Mouse (Mus musculus): ENCODE measurements around the gene Cdc42.

Cdc42 gene

DNA sequence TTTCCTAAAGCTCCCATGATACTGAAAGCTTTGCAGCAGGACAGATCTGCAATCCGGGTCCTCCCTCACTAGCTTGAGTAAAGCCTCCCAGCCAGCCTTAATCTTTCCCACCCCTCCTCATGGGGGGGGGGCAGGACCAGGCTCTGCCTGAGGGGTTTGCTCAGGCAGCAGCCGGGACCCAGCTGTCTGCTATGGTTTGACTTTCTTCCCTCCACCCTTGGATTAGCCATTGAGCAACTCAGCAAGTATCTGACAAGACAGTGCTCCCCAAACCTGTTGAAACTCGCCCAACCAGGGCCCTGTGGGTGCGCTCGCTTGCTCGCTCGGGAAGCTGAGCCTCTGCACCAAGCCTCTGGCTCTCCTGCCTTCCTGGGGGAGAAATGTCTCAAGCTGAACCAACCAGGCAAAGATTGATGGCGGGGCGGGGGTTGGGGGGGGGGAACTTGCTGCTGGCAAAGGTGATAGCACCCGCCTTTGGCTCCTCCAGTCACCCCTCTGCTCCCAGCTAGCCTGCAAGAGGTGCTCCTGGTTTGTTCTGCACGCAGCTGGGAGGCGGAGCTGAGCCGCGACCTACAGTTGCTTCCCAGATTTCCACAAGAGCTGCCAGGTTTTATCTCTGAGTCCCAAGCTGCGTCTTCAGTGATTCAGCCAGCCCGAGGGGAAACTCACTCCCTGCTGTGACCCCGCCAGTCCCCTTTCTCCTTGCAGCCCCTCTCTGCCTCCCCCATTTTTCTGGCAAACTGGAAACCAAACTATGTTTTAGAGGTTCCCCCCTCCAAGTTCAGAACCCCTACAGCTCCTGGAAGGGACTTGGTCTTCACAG, 74.7 kb downstream of the Cdc42 start:
- DNase-seq, result no peak

DNA sequence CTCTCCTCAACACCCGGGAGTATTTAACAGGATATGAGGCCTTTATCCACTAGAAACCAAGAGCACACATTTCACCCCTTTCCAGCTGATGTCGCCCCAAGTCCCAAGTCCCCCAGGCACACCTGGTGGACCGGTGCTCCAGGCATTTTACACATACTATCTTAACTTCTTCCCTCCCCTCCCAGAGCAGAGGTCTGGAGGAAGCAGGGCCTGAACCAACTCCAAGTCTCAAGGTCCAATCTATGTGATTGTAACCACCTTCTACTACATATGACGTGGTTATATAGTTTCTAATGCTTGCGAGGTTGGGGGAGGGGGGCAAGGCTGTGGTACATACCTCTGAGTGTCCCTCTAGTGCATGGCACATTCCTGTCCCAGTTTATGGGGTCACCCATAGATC, 75.4 kb downstream of the Cdc42 start:
- DNase-seq, result no peak

DNA sequence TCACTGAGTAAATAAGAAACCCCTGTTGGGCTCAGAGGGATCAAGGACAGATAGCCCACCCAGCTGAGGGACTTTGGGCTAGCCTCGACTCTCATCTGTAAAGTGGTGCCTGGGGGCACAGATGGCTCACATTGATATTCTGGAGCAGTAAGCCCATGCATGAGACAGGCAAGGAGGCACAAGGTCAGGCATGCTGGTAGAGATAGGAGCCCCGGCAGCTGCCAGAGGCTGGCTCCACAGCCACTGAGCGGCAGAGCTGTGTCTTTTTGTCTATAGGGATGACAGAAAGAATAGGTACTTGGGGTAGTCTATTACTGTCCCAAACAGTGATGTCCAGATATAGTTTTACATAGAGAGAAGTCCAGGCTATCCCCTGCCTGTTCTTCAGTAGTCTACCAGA, 76.2 kb downstream of the Cdc42 start:
- no peak for DNase-seq

DNA sequence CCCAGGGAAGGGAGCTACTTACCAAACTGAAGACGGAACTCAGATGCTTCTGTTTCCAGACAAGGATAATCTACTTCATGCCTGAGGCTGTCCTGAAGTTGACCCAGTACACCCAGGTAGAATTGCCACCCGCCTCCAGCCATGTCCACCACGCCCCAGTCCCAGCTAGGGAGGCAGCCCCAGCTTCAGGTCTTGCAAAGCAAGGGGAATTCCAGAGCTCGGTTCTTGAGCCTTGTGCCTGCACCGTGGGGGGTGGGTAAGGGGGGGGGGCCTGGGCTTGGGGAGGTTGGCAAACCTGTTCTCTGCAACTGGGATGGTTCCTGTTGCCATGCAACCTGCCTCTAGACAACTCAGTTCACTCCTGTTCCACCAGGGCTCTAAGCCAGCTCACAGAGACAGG, 78.2 kb downstream of the Cdc42 start:
- DNase-seq, result no peak

DNA sequence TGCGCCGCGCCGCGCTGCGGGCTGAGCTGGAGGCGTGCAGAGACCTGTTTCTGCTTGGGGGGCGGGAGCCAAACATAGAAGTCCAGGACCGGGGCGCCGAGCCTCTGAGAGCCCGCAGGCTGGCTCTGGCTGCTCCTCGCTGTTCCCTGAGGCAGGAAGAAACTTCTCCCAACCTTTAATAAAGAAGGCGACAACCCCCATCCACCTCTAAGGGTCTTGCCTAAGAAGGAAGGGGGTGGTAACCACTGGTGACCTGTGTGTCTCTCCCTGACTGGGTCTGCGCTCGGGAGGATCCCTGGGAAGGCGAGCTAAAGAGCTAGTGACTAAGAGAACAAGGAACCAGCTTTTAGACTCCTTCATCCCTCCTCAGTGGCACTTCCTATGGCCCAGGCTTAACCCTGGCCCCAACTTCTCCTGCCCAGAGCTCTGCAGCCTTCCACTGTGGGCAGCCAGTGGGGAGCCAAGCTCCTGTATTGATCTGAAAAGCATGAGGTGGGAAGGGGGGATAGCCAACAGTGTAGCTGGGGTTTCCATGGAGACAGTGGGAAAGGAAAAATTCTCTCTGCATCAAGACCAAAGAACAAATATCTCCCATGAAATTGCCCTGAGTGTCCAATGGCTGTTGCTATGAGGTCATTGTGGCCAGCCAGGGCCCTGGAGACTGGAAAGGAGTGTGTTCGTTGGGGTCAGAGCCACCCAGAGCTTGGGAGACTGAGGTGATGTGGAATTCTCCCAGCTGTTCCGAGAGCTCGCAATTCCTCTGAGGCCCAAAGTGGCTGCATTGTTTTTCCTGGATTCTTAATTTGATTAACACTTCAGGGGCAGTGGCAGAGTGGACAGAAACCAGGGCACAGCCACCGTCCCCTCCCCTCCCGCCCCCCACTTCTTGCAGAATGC, 79.1 kb downstream of the Cdc42 start:
- no peak for DNase-seq

DNA sequence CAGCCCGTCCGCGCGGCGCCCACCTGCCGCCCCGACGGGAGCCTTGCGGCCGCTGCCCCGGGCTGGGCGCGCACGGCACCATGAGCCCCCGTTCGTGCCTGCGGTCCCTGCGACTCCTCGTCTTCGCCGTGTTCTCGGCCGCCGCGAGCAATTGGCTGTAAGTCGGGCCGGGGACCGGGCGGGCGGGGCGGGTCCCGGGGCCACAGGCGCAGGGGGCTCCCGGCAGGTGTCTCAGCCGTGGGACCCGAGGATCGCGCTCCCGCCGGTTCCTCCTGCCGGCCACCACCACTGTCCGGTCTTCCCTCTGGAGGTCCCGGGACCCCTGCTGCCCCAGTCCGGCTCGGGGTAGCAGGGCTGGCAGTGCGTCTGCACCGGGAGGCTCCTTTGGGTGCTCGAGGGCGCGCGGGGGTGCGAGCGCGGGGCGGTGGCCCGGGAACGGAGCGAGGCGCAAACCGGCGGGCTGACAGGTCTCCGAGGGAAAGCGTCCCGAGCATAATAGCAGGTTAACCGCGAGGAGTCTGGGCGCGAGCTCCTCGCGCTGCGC, 79.8 kb downstream of the Cdc42 start:
- DNase-seq, result no peak

DNA sequence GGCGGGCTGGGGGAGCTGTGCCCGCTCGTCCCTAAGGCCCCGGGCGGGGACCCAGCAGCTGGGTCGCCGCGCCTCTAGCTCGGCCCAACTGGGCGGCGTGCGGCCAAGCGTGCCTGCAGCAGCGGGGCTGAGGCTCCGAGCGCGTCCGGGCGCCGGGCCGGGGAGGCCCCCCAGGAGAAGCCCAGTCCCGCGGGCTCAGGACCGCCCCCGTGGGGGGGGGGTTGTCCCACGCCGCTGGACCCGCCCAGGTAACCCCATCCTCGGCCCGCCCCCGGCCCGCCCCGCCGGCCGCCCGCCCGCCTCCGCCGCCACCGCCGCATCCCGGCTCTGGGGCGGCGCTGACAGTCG, 80.4 kb downstream of the Cdc42 start, which contains the start of gene Wnt4:
Gene Wnt4 (plus strand): TSS at position 324 of the 348 bp plus-strand sequence.
- DNase-seq, result peak; percentile 83

DNA sequence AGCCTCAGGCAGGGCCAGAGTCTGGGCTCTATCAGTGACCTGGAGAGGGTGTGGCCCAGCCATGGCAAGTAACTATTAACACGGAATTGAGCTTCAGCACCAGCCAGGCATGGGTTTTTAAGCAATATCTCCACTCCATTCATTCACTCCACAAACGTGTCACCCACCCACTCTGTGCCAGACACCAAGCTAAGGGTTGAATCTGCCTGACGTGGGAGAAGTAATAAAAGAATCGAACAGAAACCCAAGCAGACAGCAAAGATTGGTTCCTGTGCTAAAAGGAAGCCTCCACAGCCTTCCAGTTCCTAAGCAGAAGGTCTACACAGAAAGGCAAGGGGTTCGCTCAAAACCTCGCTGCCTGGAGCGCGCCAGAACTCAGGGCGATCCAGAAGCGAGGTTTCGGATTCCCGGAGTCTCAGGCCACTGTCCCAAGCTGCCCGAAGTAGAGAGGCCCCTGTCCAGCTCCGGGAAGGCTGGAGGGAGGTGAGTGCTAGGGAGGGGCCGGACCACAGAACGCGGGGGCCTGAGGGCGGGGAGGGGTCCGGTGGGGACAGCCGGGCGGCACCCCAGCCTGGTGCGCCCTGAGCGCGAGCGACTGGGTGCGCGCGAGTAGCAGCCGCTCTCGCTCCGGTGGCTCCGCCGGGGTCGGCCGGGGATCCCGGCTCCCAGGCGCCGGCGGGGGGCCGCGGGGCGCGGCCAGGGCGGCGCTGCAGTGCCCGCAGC, 80.9 kb downstream of the Cdc42 start:
- no peak for DNase-seq

DNA sequence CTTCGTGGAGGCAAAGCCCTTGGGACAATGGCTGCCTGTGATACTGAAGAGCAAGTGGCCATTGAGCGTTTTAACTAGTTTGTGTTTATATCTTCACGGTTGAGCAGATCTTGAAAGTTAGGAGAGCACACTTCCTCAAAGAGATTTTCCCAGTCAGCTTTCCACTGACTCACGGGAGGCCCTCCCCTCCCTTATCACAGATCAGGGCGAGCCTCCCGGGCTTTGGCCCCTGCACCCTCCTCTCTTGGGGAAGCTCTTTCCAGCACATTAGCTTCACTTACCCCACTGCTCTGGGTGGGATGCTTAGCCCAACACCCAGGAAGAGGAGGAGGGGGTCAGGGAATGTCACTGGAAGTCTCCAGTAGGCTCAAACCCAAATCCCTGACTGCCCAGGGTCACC, 83.2 kb downstream of the Cdc42 start:
- DNase-seq, result no peak

DNA sequence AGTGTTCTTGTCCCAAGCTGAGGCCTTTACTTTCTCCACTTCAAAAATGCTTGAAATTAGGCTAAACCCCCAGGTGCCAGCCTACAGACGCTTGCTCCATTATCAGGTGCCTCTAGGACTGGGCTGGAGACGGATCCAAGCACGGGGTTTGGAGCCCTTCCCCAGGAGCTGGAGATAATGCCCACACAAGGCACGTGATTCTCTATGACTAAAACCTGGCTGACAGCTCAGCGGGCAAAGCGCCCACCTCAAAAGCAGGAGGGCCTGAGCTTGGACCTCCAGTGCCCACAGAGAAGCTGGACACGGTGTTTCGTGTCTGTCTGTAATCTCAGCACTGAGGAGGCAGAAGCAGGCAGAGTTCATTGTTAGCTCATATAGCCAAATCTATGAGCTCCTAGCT, 85.7 kb downstream of the Cdc42 start:
- DNase-seq, result no peak

Measured in kidney, postnatal 14 days (tissue).